Mouse (Mus musculus): ENCODE data around the gene Fkbpl. TPM values are rescaled to one million over a fixed set of nuclear protein-coding genes. Genes with fewer than 3 reads are reported as not detected.

Fkbpl gene
- total RNA-seq (2022) = 1 to 10 TPM; 6.9 to 9.7 (median 8.6) TPM

DNA sequence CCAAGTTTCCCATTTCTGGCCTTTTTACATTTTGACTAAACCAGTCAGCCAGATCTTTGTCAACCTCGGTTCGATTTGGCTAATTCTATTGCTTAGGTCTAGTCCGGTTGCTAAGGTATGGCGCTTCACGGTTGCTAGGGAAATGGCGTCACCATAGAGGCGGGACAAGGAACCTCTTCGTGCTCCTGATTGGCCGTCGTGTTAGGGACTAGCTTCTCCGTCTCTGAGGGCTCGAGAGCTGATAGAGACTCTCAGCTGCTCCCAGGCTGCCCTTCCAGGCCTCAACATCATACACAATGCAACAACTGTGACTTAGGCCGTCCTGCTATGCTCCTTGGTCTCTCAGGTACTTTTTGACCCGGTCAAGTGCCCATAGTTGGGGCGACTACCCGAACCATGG is at the start of gene Fkbpl:
TSS of gene Fkbpl (plus strand) at position 157 of the 400 bp plus-strand sequence.
- DNase-seq (ENCODE audit: low spot score) = peak; percentile 98

DNA sequence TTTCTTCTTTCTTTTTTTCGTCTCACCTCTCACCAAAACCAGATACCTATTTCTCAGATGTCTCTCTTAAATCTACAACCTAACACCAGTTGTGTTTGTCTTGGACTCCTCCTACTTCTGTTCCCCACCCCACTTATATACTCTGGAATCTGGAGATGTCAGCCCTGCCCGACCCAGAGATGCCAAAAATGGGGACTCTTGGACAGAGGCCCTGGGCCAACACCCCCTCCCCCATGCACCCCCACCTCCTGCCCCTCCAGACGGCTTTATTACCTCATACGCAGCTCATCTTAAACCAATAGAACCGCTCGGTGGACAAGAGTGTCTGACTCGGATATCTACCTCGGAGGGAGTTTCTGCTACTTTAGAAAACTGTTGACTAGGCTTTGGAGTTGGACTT is 48.5 kb upstream of the Fkbpl start:
- DNase-seq (ENCODE audit: low spot score) = no peak

DNA sequence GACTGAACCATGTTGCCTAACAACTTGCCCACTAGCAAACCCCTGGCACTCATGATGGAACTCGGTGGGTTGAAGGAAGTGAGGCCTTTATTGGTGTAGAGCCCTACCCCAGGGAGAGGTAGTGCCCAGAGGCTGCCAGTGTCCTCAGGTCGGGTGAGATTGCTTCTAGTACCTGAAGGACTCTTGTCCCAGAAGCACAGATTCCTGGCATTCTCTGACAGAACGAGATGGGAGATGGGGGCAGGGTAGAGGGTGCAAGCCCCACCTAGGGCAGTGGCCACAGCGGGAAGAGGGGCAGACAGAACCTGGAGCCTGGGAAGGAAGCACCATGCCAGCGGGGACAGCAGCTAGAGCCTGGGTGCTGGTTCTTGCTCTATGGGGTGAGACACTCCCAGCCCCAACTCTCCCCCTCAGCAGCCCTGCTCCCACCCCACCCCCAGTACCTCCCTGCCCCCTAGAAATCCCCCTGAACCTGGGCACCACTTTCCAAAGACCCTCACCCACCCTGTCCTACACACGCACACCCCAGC is 46.9 kb upstream of the Fkbpl start, which contains the start of gene Ager:
TSS of gene Ager (plus strand) at position 297 of the 530 bp plus-strand sequence.
- DNase-seq (ENCODE audit: low spot score) = no peak

GRCm38 (mm10) chr17:34599891-34600290 is 44.7 kb upstream of the Fkbpl start:
- DNase-seq (ENCODE audit: low spot score) = no peak

DNA sequence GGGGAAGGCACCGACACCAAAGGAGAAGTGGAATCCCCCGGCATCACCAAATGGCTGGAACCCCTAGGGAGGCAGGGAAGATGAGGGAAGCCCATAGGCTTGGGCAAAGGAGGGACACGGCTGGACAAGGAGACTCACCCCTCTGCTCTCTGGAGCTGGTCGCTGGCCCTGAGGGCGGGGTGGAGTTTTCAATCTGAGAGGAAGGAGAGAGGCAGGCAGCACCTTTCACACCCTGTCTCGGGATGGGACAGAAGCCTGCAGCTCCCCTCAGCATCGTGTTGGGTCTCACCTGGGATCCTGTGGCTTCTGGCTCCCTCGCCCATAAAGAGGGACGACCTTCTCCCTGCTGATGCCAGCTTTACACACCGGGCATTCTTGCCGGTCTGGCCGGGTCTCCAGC is 42.8 kb upstream of the Fkbpl start:
- no peak for DNase-seq (ENCODE audit: low spot score)

DNA sequence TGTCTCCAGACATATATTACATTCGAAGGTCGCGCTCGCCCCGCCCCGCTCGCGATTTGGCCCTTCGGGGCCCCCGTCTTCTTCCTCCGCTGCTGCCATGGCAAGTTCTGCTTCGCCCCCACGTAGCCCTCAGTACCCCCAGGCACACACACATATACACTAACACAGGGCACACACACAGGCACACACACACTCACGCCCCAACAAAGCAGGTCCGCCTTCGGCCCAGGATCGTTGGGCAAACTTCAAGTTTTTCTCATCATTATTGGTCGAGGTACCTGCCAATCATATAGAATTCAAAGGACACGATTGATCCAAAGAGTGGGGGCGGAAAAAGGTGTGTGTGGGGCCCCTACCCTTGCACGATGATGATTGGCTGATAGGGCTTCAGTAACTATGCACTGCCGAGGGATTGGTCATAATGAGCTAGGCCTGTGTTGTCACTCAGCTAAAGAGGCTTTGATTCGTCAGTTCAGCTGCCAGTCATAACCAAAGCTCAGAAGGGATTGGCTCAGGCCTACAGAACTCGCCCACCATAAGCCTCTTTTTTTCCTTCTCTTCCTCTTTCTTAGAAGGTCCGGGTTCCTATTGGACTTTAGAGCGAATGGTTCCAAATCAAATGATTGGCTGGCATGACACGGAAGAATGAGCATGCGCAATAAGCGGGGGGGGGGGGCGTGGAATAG is 41.0 kb upstream of the Fkbpl start, which contains the start of gene Rnf5:
TSS of gene Rnf5 (minus strand) at position 316 of the 686 bp plus-strand sequence.
- peak; percentile 100 for DNase-seq (ENCODE audit: low spot score)

DNA sequence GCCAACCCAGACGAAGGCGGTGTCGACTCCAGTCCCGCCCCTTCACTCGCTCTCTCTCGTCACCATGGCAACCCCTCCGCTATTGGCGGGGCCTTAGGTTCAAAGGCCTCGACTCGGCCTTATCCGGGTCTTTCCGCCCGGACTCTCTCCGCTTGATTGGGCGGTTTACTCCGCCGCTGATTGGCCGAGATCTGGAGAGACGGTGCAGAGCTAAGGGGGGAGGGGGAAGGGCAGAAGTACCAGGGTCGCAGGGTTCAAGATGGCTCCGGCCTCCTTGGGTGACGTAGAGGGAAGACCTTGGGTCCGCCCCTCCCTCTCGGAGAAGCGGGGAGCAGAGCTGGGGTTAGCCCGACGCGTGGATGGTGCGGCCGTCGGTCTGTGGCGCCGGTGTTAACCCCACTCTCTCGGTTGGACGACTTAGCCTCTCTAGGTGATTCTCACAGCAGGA is 40.5 kb upstream of the Fkbpl start, which contains the start of gene Agpat1:
TSS of gene Agpat1 (plus strand) at position 202 of the 448 bp plus-strand sequence.
- DNase-seq (ENCODE audit: low spot score) = peak; percentile 99

DNA sequence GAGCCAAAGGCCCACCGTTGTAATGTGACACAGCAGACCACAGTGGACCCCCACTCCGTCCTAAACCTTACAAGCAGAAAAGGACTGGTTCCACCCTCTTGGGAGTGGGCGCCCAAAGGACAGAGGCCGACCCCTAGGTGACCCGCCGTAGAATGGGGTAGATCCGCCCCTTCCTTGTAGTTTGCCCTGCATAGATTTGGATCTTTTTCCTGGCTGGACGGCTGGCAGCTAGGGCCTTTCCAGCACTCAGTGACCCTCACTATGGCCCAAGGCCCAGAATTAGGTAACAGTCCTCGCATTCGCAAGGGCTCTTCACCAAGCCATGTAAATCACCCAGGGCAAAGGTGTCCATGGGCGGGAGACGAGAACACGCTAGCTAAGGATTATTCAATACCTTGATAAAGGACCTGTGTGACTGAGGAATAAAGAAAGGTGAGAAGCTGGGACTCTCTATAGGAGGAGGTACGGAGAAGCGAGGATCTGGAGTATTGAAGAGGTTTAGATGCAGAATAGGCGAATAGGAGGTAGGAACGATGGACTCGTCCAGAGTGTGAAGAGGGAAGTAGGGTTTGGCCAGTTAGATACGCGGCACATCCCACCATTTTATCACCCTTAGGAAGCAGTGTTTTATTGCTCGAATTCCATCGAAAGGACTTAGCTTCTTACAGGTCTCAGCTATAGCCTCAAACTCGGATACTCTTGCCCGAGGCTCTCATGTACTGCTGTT is 39.9 kb upstream of the Fkbpl start:
- DNase-seq (ENCODE audit: low spot score) = no peak

DNA sequence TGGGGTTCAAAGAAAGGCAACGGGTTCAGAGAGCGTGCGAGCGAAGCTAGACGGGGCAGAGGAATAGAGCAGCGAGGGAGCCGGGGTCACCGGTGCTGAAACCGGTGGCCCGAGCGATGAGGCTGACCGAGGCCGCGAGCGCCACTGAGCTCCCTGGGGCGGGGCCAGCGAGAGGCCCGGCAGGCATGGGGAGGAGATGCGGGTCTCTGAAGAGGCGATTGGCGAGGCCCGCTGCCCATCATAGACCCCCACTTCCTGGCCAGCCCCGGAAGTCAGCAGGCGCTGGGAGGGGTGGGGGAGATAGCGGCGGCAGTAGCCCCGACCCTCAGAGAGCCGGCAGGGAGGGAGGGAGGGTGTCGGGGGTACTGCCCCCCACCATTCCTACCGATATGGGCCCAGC is 39.0 kb upstream of the Fkbpl start:
- DNase-seq (ENCODE audit: low spot score) = peak; percentile 97

- no peak for DNase-seq (ENCODE audit: low spot score)
These were observed 38.2 kb upstream of the Fkbpl start for GRCm38 (mm10) chr17:34606186-34607039.

- no peak for DNase-seq (ENCODE audit: low spot score)
These were observed 36.6 kb upstream of the Fkbpl start for GRCm38 (mm10) chr17:34607997-34608396.

DNA sequence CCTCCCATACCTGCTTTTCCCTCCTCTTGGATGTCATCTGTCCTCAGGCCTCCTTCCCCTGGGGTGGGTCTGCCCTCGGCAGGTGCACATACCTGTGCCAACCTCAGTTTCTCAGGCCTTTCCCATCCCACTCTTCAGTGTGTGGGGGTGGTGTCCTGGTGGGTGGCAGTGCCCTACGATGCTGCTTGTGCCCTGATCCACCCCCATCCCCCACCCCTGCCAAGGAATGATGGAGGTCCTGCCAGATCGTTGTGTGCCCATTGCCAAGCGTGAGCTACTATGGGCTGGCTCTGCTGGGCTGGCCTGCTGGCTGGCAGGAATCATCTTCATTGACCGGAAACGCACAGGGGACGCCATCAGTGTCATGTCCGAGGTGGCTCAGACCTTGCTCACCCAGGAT is 33.5 kb upstream of the Fkbpl start:
- no peak for DNase-seq (ENCODE audit: low spot score)

GRCm38 (mm10) chr17:34613054-34613645 is 31.4 kb upstream of the Fkbpl start:
- DNase-seq (ENCODE audit: low spot score) = no peak

GRCm38 (mm10) chr17:34613830-34614229 is 30.7 kb upstream of the Fkbpl start:
- DNase-seq (ENCODE audit: low spot score) = no peak

DNA sequence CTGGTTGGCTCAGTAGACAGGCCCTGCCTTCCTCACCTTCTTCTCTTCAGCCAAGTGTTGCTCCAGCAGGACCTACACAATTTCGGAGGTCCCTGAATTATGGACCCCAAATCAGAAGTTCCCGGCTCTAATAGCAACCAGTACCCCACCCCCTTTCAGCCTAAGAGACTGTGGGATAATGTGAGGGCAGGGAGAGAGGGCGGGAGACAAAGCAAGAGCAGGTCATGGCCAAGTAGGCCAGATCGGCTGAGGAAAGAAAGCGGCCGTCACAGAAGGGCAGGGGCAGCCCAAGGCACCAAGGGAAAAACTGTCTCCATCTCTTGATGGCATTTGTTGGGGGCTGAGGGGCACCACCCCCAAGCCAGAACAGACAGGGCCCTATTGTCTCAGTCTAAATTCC is 28.7 kb upstream of the Fkbpl start, which contains the start of gene Egfl8:
TSS of gene Egfl8 (minus strand) at position 101 of the 400 bp plus-strand sequence.
- no peak for DNase-seq (ENCODE audit: low spot score)

DNA sequence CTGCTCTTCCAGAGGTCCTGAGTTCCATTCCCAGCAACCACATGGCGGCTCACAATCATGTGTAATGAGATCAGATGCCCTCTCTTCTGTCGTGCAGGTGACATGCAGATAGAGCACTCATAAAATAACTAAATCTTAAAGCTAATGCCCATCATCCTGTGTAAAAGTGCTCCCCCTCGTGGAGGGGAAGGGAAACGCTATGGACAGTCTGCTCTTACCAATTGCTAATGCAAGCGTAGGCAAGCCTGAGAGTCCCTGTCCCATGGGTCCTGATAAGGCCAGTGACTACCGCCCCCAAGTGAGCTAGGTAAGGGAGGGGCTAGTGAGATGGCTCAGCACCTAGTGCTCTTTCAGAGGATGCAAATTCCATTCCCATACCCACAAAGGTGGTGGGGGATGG is 25.6 kb upstream of the Fkbpl start:
- DNase-seq (ENCODE audit: low spot score) = peak; percentile 81

GRCm38 (mm10) chr17:34621006-34621405 is 23.6 kb upstream of the Fkbpl start:
- DNase-seq (ENCODE audit: low spot score) = no peak

DNA sequence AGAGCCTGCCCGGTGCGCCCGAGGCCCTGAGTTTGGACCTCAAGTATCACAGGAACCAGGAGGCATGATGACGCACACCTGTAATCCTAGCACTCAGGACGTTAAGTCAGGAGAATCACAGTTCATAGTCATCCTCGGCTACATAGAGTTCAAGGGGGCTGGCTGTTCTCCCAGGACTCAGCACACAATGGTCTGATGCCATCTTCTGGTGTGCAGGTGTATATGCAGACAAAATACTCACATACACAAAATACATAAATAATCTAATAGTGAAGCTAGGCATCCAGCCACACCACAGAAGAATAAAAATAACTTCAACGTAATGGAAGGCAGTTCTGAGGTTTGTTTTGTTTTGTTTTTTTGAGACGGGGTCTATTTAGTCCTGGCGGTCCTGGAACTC is 21.4 kb upstream of the Fkbpl start:
- no peak for DNase-seq (ENCODE audit: low spot score)

- no peak for DNase-seq (ENCODE audit: low spot score)
These were observed 19.6 kb upstream of the Fkbpl start for GRCm38 (mm10) chr17:34624981-34625380.

DNA sequence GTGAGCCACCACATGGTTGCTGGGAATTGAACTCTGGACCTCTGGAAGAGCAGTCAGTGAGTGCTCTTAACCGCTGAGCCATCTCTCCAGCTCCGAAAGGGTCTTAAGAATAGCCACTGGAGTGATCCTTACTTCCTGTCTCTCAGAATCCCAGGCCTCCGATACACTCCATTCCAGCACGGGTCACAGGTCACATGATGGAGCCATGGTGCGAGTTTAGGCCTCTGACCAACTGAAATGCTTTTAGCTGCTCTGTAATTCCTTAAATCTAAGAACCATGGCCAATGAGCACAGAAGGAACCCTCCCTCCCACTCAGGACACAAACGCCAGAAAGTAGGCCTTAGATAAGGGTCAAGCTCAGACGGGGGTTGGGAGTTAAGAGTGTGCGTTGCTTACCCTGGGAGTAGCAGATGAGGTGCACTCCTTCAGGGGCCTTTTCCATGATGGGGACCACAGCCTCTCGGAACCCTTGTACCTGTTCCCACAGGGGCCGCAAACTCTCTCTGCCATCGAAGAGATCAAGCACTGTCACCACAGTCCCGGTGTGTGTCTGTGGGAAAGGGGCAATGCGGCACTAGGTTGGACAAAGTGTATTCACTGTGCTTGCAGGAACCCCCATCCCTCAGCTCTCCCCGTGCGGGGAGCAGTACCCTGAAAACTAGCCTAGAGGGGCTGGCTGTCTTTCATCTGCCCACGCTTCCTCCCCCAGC is 18.3 kb upstream of the Fkbpl start:
- no peak for DNase-seq (ENCODE audit: low spot score)

DNA sequence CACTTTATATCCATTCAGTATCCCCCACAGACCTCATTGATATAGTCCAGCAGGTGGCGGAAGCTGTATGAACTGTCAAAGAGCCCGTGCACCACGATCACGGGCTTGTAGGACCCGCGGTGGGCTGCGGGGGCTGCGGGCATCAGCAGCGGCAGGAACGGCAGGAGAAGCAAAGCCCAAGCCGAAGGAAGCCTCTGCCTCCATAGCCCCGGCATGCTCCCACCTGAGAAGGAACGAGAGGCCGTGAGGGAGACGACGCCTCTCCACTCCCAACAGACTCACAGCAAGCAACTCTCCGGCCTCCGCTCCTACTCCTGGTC is 17.8 kb upstream of the Fkbpl start:
- no peak for DNase-seq (ENCODE audit: low spot score)
